Mouse (Mus musculus) MEL (cell line): ENCODE results near the gene Extl1.

Experiments
- CTCF ChIP-seq, 3 experiments: IDR thresholded peaks in 2 of 3; conservative IDR thresholded peaks in 1 of 3; 2 replicates each; pipeline ENCODE4 v1.5.1; 2011 to 2012; ENCODE audit warnings: low read length in 3 of 3, low read depth in 2 of 3, mild to moderate bottlenecking in 2 of 3, improper control_type of control experiment in 1 of 3, inconsistent platforms in 1 of 3, mixed read lengths in 1 of 3, moderate library complexity in 1 of 3; ENCODE audit not compliant: control insufficient read depth in 1 of 3, insufficient read depth in 1 of 3, poor library complexity in 1 of 3, severe bottlenecking in 1 of 3
- GABPA ChIP-seq: IDR thresholded peaks from 2 replicates; pipeline ENCODE4 v1.6.1; 2012; ENCODE audit warnings: low read depth, mild to moderate bottlenecking, inconsistent platforms, low read length, improper control_type of control experiment, moderate library complexity
- HCFC1 ChIP-seq: IDR thresholded peaks from 2 replicates; pipeline ENCODE4 v1.6.1; 2012; ENCODE audit warnings: low read depth, mild to moderate bottlenecking, inconsistent platforms, low read length, improper control_type of control experiment, moderate library complexity
- JUND ChIP-seq: IDR thresholded peaks from 2 replicates; pipeline ENCODE4 v1.6.1; 2011; ENCODE audit warnings: low read depth, mild to moderate bottlenecking, improper control_type of control experiment, low read length
- MEF2A ChIP-seq: IDR thresholded peaks from 2 replicates; pipeline ENCODE4 v1.6.1; 2014; ENCODE audit warnings: low read depth, mild to moderate bottlenecking, inconsistent platforms, low read length, improper control_type of control experiment; ENCODE audit not compliant: poor library complexity, insufficient replicate concordance, severe bottlenecking; ENCODE audit errors: extremely low read depth
- NELFE ChIP-seq: IDR thresholded peaks from 2 replicates; pipeline ENCODE4 v1.6.1; 2011; ENCODE audit warnings: low read depth, low read length, improper control_type of control experiment
- POLR2A ChIP-seq, 2 experiments: IDR thresholded peaks; 2 replicates each; pipeline ENCODE4 v1.6.1; 2011 to 2012; ENCODE audit warnings: low read length in 2 of 2, mild to moderate bottlenecking in 2 of 2, control low read depth in 1 of 2, improper control_type of control experiment in 1 of 2, low read depth in 1 of 2, moderate library complexity in 1 of 2; ENCODE audit not compliant: control insufficient read depth in 1 of 2, insufficient read depth in 1 of 2, poor library complexity in 1 of 2
- RCOR1 ChIP-seq: IDR thresholded peaks from 2 replicates; pipeline ENCODE4 v1.6.1; 2012; ENCODE audit warnings: low read depth, mild to moderate bottlenecking, inconsistent platforms, low read length, improper control_type of control experiment

GRCm38 (mm10) chr4:134421971-134422370 lies 38.3 kb upstream of the Extl1 start:
- TF ChIP-seq POLR2A (IDR thresholded peaks at IDR 0.05; ENCODE audit: control insufficient read depth in 1 of 2, insufficient read depth in 1 of 2, low read depth in 1 of 2, low read length in 2 of 2, poor library complexity in 1 of 2) (no peak), CTCF (IDR thresholded peaks at IDR 0.05 in 2 of 3, conservative IDR thresholded peaks at IDR 0.05 in 1 of 3; ENCODE audit: control insufficient read depth in 1 of 3, insufficient read depth in 1 of 3, low read depth in 2 of 3, low read length in 3 of 3, poor library complexity in 1 of 3, severe bottlenecking in 1 of 3) (no peak), GABPA (no peak), RCOR1 (no peak), NELFE (no peak), MEF2A (no peak), JUND (no peak), HCFC1 (no peak)
